Mouse (Mus musculus) gastrocnemius, adult 2 months (tissue): ENCODE results near the gene Kcnh4. TPM values are rescaled to one million over a fixed set of nuclear protein-coding genes. Genes with fewer than 3 reads are reported as not detected.

Experiments
- DNase-seq: peaks from one replicate; pipeline ENCODE4 v3.0.0; 2022
- H3K27ac ChIP-seq: fragments of 200-600 bp; 2 replicates; pipeline ENCODE4 v1.8.1; 2022; ENCODE audit warnings: mild to moderate bottlenecking
- H3K4me3 ChIP-seq: fragments of 200-600 bp; 2 replicates; pipeline ENCODE4 v1.8.1; 2022; ENCODE audit warnings: mild to moderate bottlenecking, moderate library complexity
- CTCF ChIP-seq: fragments of 200-600 bp; IDR thresholded peaks from 2 replicates; pipeline ENCODE4 v1.8.1; 2022; ENCODE audit warnings: antibody characterized with exemption, mild to moderate bottlenecking, moderate library complexity
- intact Hi-C: fragments of 180-260 bp; cut with DNase I; formaldehyde crosslinking; loops from one replicate; pipeline ENCODE4 v1.15.1; 2025
- long read RNA-seq, 2 experiments: library from polyadenylated mRNA; stranded (forward); transcript quantifications; one replicate each; pipeline ENCODE4 v2.0.0; 2021
- total RNA-seq, 2 experiments: library from RNA; stranded (reverse); gene quantifications; 2 replicates each; pipeline ENCODE4 v1.2.3; 2021

The Kcnh4 gene
- not detected for total RNA-seq
- long read RNA-seq, experiment 1, result 0 reads
- long read RNA-seq, experiment 2, result 0 reads

- intact Hi-C loops, result loop anchor here (2.0 kb wide), 1 partner anchor 15 kb away; no protein-coding TSS in a partner anchor
- DNase-seq, result peak; percentile 42
- peak within 1 kb of the TSS; percentile 56 for H3K4me3 ChIP-seq
- H3K27ac ChIP-seq, result no peak within 1 kb of the TSS
- TF ChIP-seq CTCF, result no peak; the same call in 1 of the 2 replicates
Measured at GRCm38 (mm10) chr11:100759611-100760233, at the start of gene Kcnh4. Gene Kcnh4, minus strand, starts transcription at chr11:100759942.

GRCm38 (mm10) chr11:100806380-100807305 is 46.9 kb upstream of the Kcnh4 start:
- DNase-seq, result peak; percentile 71
- Histone ChIP-seq H3K4me3 (peak overlapping the region; percentile 20), H3K27ac (peak overlapping the region; percentile 87)
- intact Hi-C loops, result no loop called here
- TF ChIP-seq CTCF, result no peak

- no peak for TF ChIP-seq CTCF
- H3K27ac ChIP-seq, result peak overlapping the region; percentile 87
- peak; percentile 85 for DNase-seq
- peak overlapping the region; percentile 20 for H3K4me3 ChIP-seq
- intact Hi-C loops, result no loop called here
Measured at GRCm38 (mm10) chr11:100805535-100805934, 45.8 kb upstream of the Kcnh4 start.

GRCm38 (mm10) chr11:100804409-100804808 is 44.7 kb upstream of the Kcnh4 start:
- TF ChIP-seq CTCF, result no peak
- Histone ChIP-seq H3K27ac (peak overlapping the region; percentile 87), H3K4me3 (no peak overlapping the region; the same call in 1 of the 2 replicates)
- DNase-seq, result no peak
- intact Hi-C loops, result no loop called here

- Histone ChIP-seq H3K27ac (peak overlapping the region; percentile 48), H3K4me3 (no peak overlapping the region)
- peak; percentile 18 for DNase-seq
- intact Hi-C loops, result no loop called here
- no peak for TF ChIP-seq CTCF
Measured at GRCm38 (mm10) chr11:100799426-100799825, 39.7 kb upstream of the Kcnh4 start.

- no peak for TF ChIP-seq CTCF
- no peak overlapping the region for H3K27ac ChIP-seq
- no peak overlapping the region for H3K4me3 ChIP-seq
- intact Hi-C loops, result no loop called here
- DNase-seq, result no peak
Measured at GRCm38 (mm10) chr11:100796585-100796984, 36.8 kb upstream of the Kcnh4 start.

GRCm38 (mm10) chr11:100795386-100795785 is 35.6 kb upstream of the Kcnh4 start:
- no peak for DNase-seq
- intact Hi-C loops, result no loop called here
- H3K27ac ChIP-seq, result no peak overlapping the region
- TF ChIP-seq CTCF, result no peak
- H3K4me3 ChIP-seq, result no peak overlapping the region

- DNase-seq, result peak; percentile 51
- H3K4me3 ChIP-seq, result peak overlapping the region; percentile 4
- no peak for TF ChIP-seq CTCF
- intact Hi-C loops, result loop anchor here (2.0 kb wide), 2 partner anchors 17 to 29 kb away; no protein-coding TSS in a partner anchor
- peak overlapping the region; percentile 93 for H3K27ac ChIP-seq
Measured at GRCm38 (mm10) chr11:100791457-100792049, 31.8 kb upstream of the Kcnh4 start.

- DNase-seq, result peak; percentile 95
- H3K4me3 ChIP-seq, result peak overlapping the region; percentile 14; the same call in 1 of the 2 replicates
- intact Hi-C loops, result loop anchor here (2.0 kb wide), 1 partner anchor 30 kb away; no protein-coding TSS in a partner anchor
- H3K27ac ChIP-seq, result peak overlapping the region; percentile 93
Measured at GRCm38 (mm10) chr11:100790644-100791043, 30.9 kb upstream of the Kcnh4 start.

- no peak for TF ChIP-seq CTCF
- H3K27ac ChIP-seq, result peak overlapping the region; percentile 93
- no peak overlapping the region for H3K4me3 ChIP-seq
- peak; percentile 21 for DNase-seq
- intact Hi-C loops, result loop anchor here (2.0 kb wide), 1 partner anchor 31 kb away; no protein-coding TSS in a partner anchor
Measured at GRCm38 (mm10) chr11:100789702-100790101, 30.0 kb upstream of the Kcnh4 start.

- Histone ChIP-seq H3K27ac (no peak overlapping the region; the same call in 1 of the 2 replicates), H3K4me3 (no peak overlapping the region)
- DNase-seq, result no peak
- TF ChIP-seq CTCF, result no peak
- intact Hi-C loops, result no loop called here
Measured at GRCm38 (mm10) chr11:100785774-100786173, 26.0 kb upstream of the Kcnh4 start.

- no peak for TF ChIP-seq CTCF
- no peak overlapping the region for H3K27ac ChIP-seq
- no peak overlapping the region for H3K4me3 ChIP-seq
- intact Hi-C loops, result no loop called here
- DNase-seq, result no peak
Measured at GRCm38 (mm10) chr11:100784286-100784685, 24.5 kb upstream of the Kcnh4 start.

GRCm38 (mm10) chr11:100782568-100782967 is 22.8 kb upstream of the Kcnh4 start:
- no peak overlapping the region for H3K27ac ChIP-seq
- intact Hi-C loops, result no loop called here
- TF ChIP-seq CTCF, result no peak
- H3K4me3 ChIP-seq, result no peak overlapping the region
- no peak for DNase-seq
